Mouse (Mus musculus) Patski (cell line): ENCODE results near the gene Gne. TPM values are rescaled to one million over a fixed set of nuclear protein-coding genes. Genes with fewer than 3 reads are reported as not detected.

ENCODE experiments used
- ATAC-seq: fragments of 100-300 bp; one replicate; pipeline ENCODE4 v1.8.0; 2021
- CTCF ChIA-PET: fragments of 350-600 bp; sonication (Branson Sonifier 250); formaldehyde crosslinking; loops from one replicate; lab custom pipeline; 2022; ENCODE audit warnings: inconsistent platforms; lab: Charles Lee
- POLR2A ChIA-PET: fragments of 350-600 bp; sonication (Branson Sonifier 250); formaldehyde crosslinking; loops from one replicate; lab custom pipeline; 2022; ENCODE audit warnings: antibody characterized with exemption, inconsistent platforms; lab: Charles Lee
- DNase-seq: peaks from one replicate; pipeline ENCODE4 v3.0.0-alpha.2; 2011; ENCODE audit warnings: low read depth, low spot score
- H3K27me3 ChIP-seq: fragments of 371-371 bp; one replicate; pipeline ENCODE4 v1.5.1; 2021
- CTCF ChIP-seq: fragments of 100-300 bp; IDR thresholded peaks from one replicate; pipeline ENCODE4 v1.5.1; 2021
- in situ Hi-C: fragments of 300-500 bp; cut with MboI; formaldehyde crosslinking; loops from 3 replicates; pipeline ENCODE4 v1.11.1; 2018; ENCODE audit warnings: low pct_unique_long_range_greater_than_20kb, mixed read lengths
- polyA plus RNA-seq: library from polyadenylated mRNA; unstranded; gene quantifications from one replicate; pipeline ENCODE4 v1.2.3, GENCODE M21; 2021

Gne gene
- polyA plus RNA-seq, 1 experiment from 2014 or later, result 16.8 TPM

GRCm38 (mm10) chr4:44028303-44029135, 55.5 kb downstream of the Gne start:
- no peaks in the 10 kb centered on the region for H3K27me3 ChIP-seq
- in situ Hi-C loops, result no loop called here
- CTCF ChIA-PET, result interaction anchor here (1.0 to 1.5 kb wide), 3 partner anchors 15 to 20 kb away, joined by 3 read pairs; no protein-coding TSS in a partner anchor
- TF ChIP-seq CTCF, result no peak
- POLR2A ChIA-PET, result interaction anchor here (0.9 kb wide), 1 partner anchor 15 kb away, joined by 4 read pairs; no protein-coding TSS in a partner anchor
- DNase-seq, result peak; percentile 93
- peak; percentile 98 for ATAC-seq

GRCm38 (mm10) chr4:44025570-44025969, 58.4 kb downstream of the Gne start:
- TF ChIP-seq CTCF, result no peak
- ChIA-PET CTCF (interaction anchor here (0.8 to 1.5 kb wide), 3 partner anchors 9 to 104 kb away, joined by 3 to 6 read pairs (median 3); no protein-coding TSS in a partner anchor), POLR2A (interaction anchor here (0.6 kb wide), 1 partner anchor 12 kb away, joined by 3 read pairs; no protein-coding TSS in a partner anchor)
- ATAC-seq, result no peak
- H3K27me3 ChIP-seq, result no peaks in the 10 kb centered on the region
- in situ Hi-C loops, result no loop called here
- DNase-seq, result no peak

GRCm38 (mm10) chr4:44024241-44024640, 59.7 kb downstream of the Gne start:
- POLR2A ChIA-PET, result no interaction called here
- CTCF ChIA-PET, result no interaction called here
- no peaks in the 10 kb centered on the region for H3K27me3 ChIP-seq
- in situ Hi-C loops, result no loop called here
- no peak for TF ChIP-seq CTCF
- DNase-seq (no peak), ATAC-seq (no peak)

GRCm38 (mm10) chr4:44023681-44024080, 60.3 kb downstream of the Gne start:
- POLR2A ChIA-PET, result no interaction called here
- DNase-seq (no peak), ATAC-seq (no peak)
- in situ Hi-C loops, result no loop called here
- CTCF ChIA-PET, result no interaction called here
- TF ChIP-seq CTCF, result no peak
- no peaks in the 10 kb centered on the region for H3K27me3 ChIP-seq

GRCm38 (mm10) chr4:44022766-44023165, 61.2 kb downstream of the Gne start:
- TF ChIP-seq CTCF, result no peak
- ChIA-PET CTCF (interaction anchor here (0.8 kb wide), 1 partner anchor 9 kb away, joined by 3 read pairs; no protein-coding TSS in a partner anchor), POLR2A (interaction anchor here (0.6 kb wide), 1 partner anchor 30 kb away, joined by 3 read pairs; no protein-coding TSS in a partner anchor)
- in situ Hi-C loops, result no loop called here
- DNase-seq (no peak), ATAC-seq (no peak)
- no peaks in the 10 kb centered on the region for H3K27me3 ChIP-seq

- DNase-seq (no peak), ATAC-seq (no peak)
- CTCF ChIA-PET, result interaction anchor here (0.8 kb wide), 1 partner anchor 8 kb away, joined by 3 read pairs; no protein-coding TSS in a partner anchor
- no peaks in the 10 kb centered on the region for H3K27me3 ChIP-seq
- POLR2A ChIA-PET, result interaction anchor here (0.6 kb wide), 1 partner anchor 30 kb away, joined by 3 read pairs; no protein-coding TSS in a partner anchor
- in situ Hi-C loops, result no loop called here
- no peak for TF ChIP-seq CTCF
Observed at GRCm38 (mm10) chr4:44022323-44022722, 61.7 kb downstream of the Gne start.

GRCm38 (mm10) chr4:44016791-44017190, 67.2 kb downstream of the Gne start:
- no peak for DNase-seq
- CTCF ChIA-PET, result interaction anchor here (0.8 kb wide), 1 partner anchor 9 kb away, joined by 3 read pairs; no protein-coding TSS in a partner anchor
- no peak for TF ChIP-seq CTCF
- in situ Hi-C loops, result no loop called here
- H3K27me3 ChIP-seq, result no peaks in the 10 kb centered on the region
- POLR2A ChIA-PET, result no interaction called here
- no peak for ATAC-seq

- ChIA-PET POLR2A (no interaction called here), CTCF (interaction anchor here (0.8 kb wide), 1 partner anchor 10 kb away, joined by 3 read pairs; no protein-coding TSS in a partner anchor)
- in situ Hi-C loops, result no loop called here
- no peak for TF ChIP-seq CTCF
- ATAC-seq, result no peak
- H3K27me3 ChIP-seq, result no peaks in the 10 kb centered on the region
- no peak for DNase-seq
Observed at GRCm38 (mm10) chr4:44016071-44016470, 67.9 kb downstream of the Gne start.

GRCm38 (mm10) chr4:44013391-44014070, 70.4 kb downstream of the Gne start:
- CTCF ChIA-PET, result interaction anchor here (0.9 to 1.1 kb wide), 2 partner anchors 9 to 15 kb away, joined by 3 read pairs; no protein-coding TSS in a partner anchor
- no peak for DNase-seq
- POLR2A ChIA-PET, result interaction anchor here (0.8 to 1.0 kb wide), 2 partner anchors 12 to 16 kb away, joined by 3 to 4 read pairs; no protein-coding TSS in a partner anchor
- in situ Hi-C loops, result no loop called here
- no peaks in the 10 kb centered on the region for H3K27me3 ChIP-seq
- TF ChIP-seq CTCF, result no peak
- no peak for ATAC-seq
